Mouse (Mus musculus) macrophage (primary cell): Measurements from ENCODE around the gene Tbc1d16. TPM values are rescaled to one million over a fixed set of nuclear protein-coding genes. Genes with fewer than 3 reads are reported as not detected.

ENCODE experiments used
- H3K27ac ChIP-seq: fragments of 350-480 bp; formaldehyde crosslinking; 2 replicates; pipeline ENCODE4 v1.9.0; 2021
- H3K36me3 ChIP-seq: fragments of 350-480 bp; formaldehyde crosslinking; 2 replicates; pipeline ENCODE4 v1.9.0; 2021; ENCODE audit errors: inconsistent target
- H3K4me3 ChIP-seq: fragments of 350-480 bp; formaldehyde crosslinking; 2 replicates; pipeline ENCODE4 v1.9.0; 2021; ENCODE audit errors: inconsistent target
- H3K79me2 ChIP-seq: fragments of 350-480 bp; formaldehyde crosslinking; 2 replicates; pipeline ENCODE4 v1.9.0; 2021; ENCODE audit errors: inconsistent target
- WGBS: methylation state at CpG from one replicate; pipeline ENCODE4 v1.1.7; 2026; ENCODE audit warnings: inconsistent platforms; ENCODE audit not compliant: missing documents; 5-methylcytosine and 5-hydroxymethylcytosine counted together
- polyA plus RNA-seq: library from polyadenylated mRNA; stranded (reverse); fragments of 250-400 nt; gene quantifications from 3 replicates; pipeline ENCODE4 v1.2.4, GENCODE M21; 2018; ENCODE audit warnings: inconsistent platforms

Gene Tbc1d16
- polyA plus RNA-seq, 1 experiment from 2014 or later = 3.2 TPM

DNA sequence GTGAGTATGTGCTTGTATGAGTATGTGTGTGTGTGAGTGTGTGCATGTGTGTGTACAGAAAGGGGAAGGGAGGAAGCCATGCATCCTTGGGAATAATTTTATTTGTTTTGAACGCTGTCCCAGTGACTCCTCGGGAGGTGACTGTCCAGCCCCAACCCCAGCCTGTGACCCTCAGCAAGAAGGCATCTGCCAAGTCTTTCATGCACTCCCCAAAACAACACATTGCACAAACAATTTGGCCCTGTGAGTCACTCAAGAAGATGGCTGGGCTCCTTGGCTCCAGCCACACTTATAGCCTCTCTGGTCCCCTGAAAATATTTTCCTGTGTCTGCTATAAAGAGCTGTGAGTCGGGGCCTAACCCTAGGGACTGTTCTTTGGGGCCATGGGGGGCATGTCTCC lies 41.9 kb downstream of the Tbc1d16 start:
- Histone ChIP-seq H3K27ac (no peak overlapping the region), H3K79me2 (no peaks in the 10 kb centered on the region)
- 94% methylated on average over 2 of the region's 3 CpGs for WGBS

GRCm38 (mm10) chr11:119183684-119184310 lies 44.5 kb downstream of the Tbc1d16 start:
- Histone ChIP-seq H3K27ac (no peak overlapping the region), H3K4me3 (no peak overlapping the region), H3K36me3 (no peaks in the 10 kb centered on the region), H3K79me2 (no peaks in the 10 kb centered on the region)
- 91% methylated on average over 15 of the region's 15 CpGs for WGBS

More for the DNA sequence above, 41.9 kb downstream of the Tbc1d16 start:
- Histone ChIP-seq H3K4me3 (no peak overlapping the region), H3K36me3 (no peaks in the 10 kb centered on the region)

GRCm38 (mm10) chr11:119181861-119182395 lies 46.4 kb downstream of the Tbc1d16 start:
- H3K36me3 ChIP-seq = no peaks in the 10 kb centered on the region
- H3K79me2 ChIP-seq = no peaks in the 10 kb centered on the region
- H3K27ac ChIP-seq = no peak overlapping the region
- H3K4me3 ChIP-seq = no peak overlapping the region
- 87% methylated on average over 12 of the region's 12 CpGs for WGBS

DNA sequence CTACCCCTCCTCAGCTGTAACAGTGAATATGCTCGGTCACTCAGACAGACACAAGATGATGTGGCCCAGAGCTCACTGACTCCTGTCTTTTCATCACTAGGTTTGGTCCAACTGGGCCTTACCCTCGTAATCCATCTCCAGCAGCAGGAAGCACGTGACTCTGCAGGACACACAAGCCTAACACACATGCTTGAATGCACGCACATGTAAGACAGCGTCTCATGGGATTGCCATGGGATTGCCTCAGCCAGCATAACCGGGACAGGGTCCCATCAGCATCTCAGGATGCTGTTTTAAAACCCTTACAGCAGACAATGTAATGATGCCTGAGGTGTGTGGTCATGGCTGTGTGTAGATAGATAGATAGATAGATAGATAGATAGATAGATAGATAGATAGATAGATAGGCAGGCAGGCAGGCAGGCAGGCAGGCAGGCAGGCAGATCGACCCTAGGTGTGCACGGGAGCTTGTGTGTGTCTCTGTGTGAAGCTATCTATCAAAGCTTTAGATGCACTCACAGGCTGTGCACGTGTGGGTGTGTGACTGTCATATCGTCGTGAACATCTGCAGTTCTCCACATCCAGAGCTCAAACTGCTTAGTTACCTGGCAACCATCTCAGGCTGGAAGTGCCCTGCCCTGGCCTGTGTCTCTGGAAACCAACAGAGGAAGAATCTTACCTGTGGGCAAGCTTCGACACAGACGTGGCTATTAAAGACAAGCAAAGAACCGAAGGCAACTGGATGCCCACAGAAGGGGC lies 47.3 kb downstream of the Tbc1d16 start:
- Histone ChIP-seq H3K36me3 (no peaks in the 10 kb centered on the region), H3K27ac (no peak overlapping the region), H3K4me3 (no peak overlapping the region), H3K79me2 (no peaks in the 10 kb centered on the region)
- WGBS = 94% methylated on average over 14 of the region's 14 CpGs

- no peak overlapping the region for H3K4me3 ChIP-seq
- H3K27ac ChIP-seq = no peak overlapping the region
- 89% methylated on average over 8 of the region's 8 CpGs for WGBS
Observed at GRCm38 (mm10) chr11:119178317-119178716, 50.0 kb downstream of the Tbc1d16 start.

DNA sequence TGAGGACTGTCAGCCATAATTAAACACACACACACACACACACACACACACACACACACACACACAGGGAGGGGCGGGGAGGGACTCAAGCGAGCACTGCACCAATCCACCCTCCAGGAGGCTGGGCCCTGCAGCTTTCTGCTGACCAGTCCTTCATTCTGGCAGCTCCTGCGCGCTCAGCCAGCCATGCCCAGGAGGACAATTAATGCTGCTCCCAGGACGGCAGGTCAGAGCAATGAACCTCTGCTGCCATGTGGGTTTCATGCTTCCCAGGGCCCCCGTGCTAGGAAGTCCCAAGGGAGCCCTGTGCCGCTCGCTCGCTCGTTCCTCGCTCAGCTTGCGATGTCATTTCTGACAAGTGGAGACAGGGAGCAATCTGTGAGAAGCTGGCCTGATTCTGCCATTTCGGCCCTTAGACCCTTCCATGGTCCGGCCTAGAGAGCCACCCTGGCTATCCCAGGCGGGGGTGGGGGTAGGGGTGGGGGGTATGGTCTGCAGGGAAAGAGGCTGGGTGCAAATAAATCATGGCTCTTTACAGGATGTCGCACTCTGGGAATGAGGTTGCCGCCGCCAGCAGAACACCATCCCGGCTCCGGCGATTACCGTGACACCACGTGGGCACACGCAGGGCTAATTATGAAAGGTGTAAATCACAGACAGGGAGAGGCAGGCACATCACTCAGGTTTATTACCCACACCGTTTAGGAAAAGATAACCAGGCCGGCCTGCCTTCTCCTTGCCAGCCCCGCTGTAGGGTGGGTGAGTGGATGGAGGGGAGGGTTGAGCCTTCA lies 51.7 kb downstream of the Tbc1d16 start:
- no peaks in the 10 kb centered on the region for H3K79me2 ChIP-seq
- H3K4me3 ChIP-seq = no peak overlapping the region
- no peaks in the 10 kb centered on the region for H3K36me3 ChIP-seq
- 94% methylated on average over 26 of the region's 27 CpGs for WGBS
- no peak overlapping the region for H3K27ac ChIP-seq

More at GRCm38 (mm10) chr11:119178317-119178716, 50.0 kb downstream of the Tbc1d16 start:
- H3K36me3 ChIP-seq = no peaks in the 10 kb centered on the region
- no peaks in the 10 kb centered on the region for H3K79me2 ChIP-seq

DNA sequence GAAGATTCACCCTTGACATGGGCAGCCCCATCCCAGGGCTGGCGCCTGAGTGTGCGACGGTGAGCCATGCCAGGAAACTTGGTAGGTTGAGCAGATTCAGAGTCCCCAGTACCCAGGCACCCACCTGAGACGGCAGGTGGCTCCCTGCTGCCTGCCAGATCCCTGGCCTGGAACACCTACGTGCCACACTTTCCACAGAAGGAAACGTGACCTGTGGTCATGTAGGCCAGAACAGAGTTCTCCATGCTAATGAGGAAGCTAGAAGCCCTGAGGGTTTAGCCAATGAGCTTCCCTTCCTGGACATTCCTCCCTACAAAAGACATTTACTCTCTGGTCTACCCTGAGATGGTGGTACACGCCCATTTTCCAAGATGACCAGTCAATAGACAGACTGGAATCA lies 56.7 kb downstream of the Tbc1d16 start:
- H3K79me2 ChIP-seq = no peaks in the 10 kb centered on the region
- H3K4me3 ChIP-seq = no peak overlapping the region
- H3K27ac ChIP-seq = no peak overlapping the region
- H3K36me3 ChIP-seq = no peaks in the 10 kb centered on the region
- WGBS = 89% methylated on average over 7 of the region's 7 CpGs

GRCm38 (mm10) chr11:119168851-119169250 lies 59.4 kb downstream of the Tbc1d16 start:
- Histone ChIP-seq H3K36me3 (no peaks in the 10 kb centered on the region), H3K79me2 (no peaks in the 10 kb centered on the region), H3K27ac (no peak overlapping the region), H3K4me3 (no peak overlapping the region)
- 77% methylated on average over 1 of the region's 1 CpGs for WGBS

GRCm38 (mm10) chr11:119165995-119166394 lies 62.3 kb downstream of the Tbc1d16 start:
- H3K4me3 ChIP-seq = no peak overlapping the region
- H3K79me2 ChIP-seq = no peaks in the 10 kb centered on the region
- H3K36me3 ChIP-seq = no peaks in the 10 kb centered on the region
- no peak overlapping the region for H3K27ac ChIP-seq
- 11% methylated on average over 9 of the region's 10 CpGs for WGBS

- 89% methylated on average over 7 of the region's 7 CpGs for WGBS
- Histone ChIP-seq H3K4me3 (no peak overlapping the region), H3K79me2 (no peaks in the 10 kb centered on the region), H3K36me3 (no peaks in the 10 kb centered on the region), H3K27ac (no peak overlapping the region)
Observed at GRCm38 (mm10) chr11:119164375-119164774, 63.9 kb downstream of the Tbc1d16 start.

DNA sequence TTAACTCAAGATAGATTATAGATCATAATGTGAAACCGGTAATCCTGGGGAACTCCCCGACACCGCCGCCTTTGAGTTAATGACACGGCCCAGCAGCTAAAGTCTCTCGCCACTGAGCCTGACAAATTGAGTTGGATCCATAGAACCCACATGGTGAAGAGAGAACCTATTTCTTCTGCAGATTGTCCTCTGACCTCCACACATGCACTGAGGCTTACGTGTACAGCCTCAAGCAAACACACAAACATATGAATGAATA lies 64.6 kb downstream of the Tbc1d16 start:
- Histone ChIP-seq H3K79me2 (no peaks in the 10 kb centered on the region), H3K27ac (no peak overlapping the region), H3K36me3 (no peaks in the 10 kb centered on the region), H3K4me3 (no peak overlapping the region)
- 96% methylated on average over 7 of the region's 7 CpGs for WGBS

GRCm38 (mm10) chr11:119162959-119163733 lies 65.2 kb downstream of the Tbc1d16 start:
- H3K79me2 ChIP-seq = no peaks in the 10 kb centered on the region
- H3K4me3 ChIP-seq = no peak overlapping the region
- 55% methylated on average over 20 of the region's 22 CpGs for WGBS
- no peaks in the 10 kb centered on the region for H3K36me3 ChIP-seq
- H3K27ac ChIP-seq = no peak overlapping the region

GRCm38 (mm10) chr11:119161665-119162064 lies 66.6 kb downstream of the Tbc1d16 start:
- Histone ChIP-seq H3K27ac (no peak overlapping the region), H3K79me2 (no peaks in the 10 kb centered on the region), H3K4me3 (no peak overlapping the region), H3K36me3 (no peaks in the 10 kb centered on the region)
- WGBS = 50% methylated on average over 2 of the region's 2 CpGs

DNA sequence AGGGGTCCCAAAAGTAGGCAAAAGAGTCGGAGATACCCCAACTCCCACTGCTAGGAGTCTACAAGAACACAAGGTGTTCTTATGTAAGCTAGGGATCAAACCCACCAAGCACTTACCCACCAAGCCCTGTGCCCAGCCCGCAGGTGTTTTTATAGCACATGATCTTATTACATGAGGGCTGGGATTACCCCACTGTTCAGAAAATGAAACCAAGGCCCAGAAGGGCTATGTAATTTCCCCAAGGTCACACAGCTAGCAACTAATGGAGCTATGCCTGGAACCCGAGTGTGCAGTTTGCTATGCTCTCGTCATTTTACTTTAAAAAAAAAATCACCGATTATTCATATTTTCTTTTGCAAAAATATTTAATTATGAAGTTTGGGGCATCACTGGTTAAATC lies 68.2 kb downstream of the Tbc1d16 start:
- Histone ChIP-seq H3K79me2 (no peaks in the 10 kb centered on the region), H3K36me3 (no peaks in the 10 kb centered on the region), H3K27ac (no peak overlapping the region), H3K4me3 (no peak overlapping the region)
- 96% methylated on average over 5 of the region's 5 CpGs for WGBS
